Mouse (Mus musculus) left cerebral cortex, adult 11 months (tissue): ENCODE measurements around the gene Ulk2.

Experiments used
- DNase-seq: peaks from one replicate; pipeline ENCODE4 v3.0.0; 2022; ENCODE audit warnings: low spot score

The Ulk2 gene

GRCm38 (mm10) chr11:61760518-61760917 is 94.4 kb downstream of the Ulk2 start:
- DNase-seq = no peak

- DNase-seq = no peak
Observed at GRCm38 (mm10) chr11:61757151-61757550, 97.7 kb downstream of the Ulk2 start.

- DNase-seq = no peak
Observed at GRCm38 (mm10) chr11:61751612-61752011, 103.3 kb downstream of the Ulk2 start.

- no peak for DNase-seq
Observed at GRCm38 (mm10) chr11:61747161-61747560, 107.7 kb downstream of the Ulk2 start.

- no peak for DNase-seq
Observed at GRCm38 (mm10) chr11:61745781-61746180, 109.1 kb downstream of the Ulk2 start.

- DNase-seq = no peak
Observed at GRCm38 (mm10) chr11:61744460-61744859, 110.4 kb downstream of the Ulk2 start.

- DNase-seq = no peak
Observed at GRCm38 (mm10) chr11:61743768-61744167, 111.1 kb downstream of the Ulk2 start.

GRCm38 (mm10) chr11:61740500-61740899 is 114.4 kb downstream of the Ulk2 start:
- DNase-seq = no peak

- DNase-seq = no peak
Observed at GRCm38 (mm10) chr11:61737290-61737689, 117.6 kb downstream of the Ulk2 start.

GRCm38 (mm10) chr11:61732672-61733071 is 122.2 kb downstream of the Ulk2 start:
- no peak for DNase-seq

- no peak for DNase-seq
Observed at GRCm38 (mm10) chr11:61728037-61728436, 126.8 kb downstream of the Ulk2 start.
